Mouse (Mus musculus) C2C12 (cell line): ENCODE measurements at regions not wholly inside any gene's neighbourhood (a gene's known extent, or its start where the extent isn't known, plus 50 kb on each side); places are given as distances from the start of the nearest gene placed in this dataset.

Experiments
- H3K27me3 ChIP-seq: one replicate; pipeline ENCODE4 v1.6.1; 2011; ENCODE audit not compliant: control insufficient read depth, insufficient read depth, insufficient read length
- H3K36me3 ChIP-seq: one replicate; pipeline ENCODE4 v1.6.1; 2011; ENCODE audit not compliant: control insufficient read depth, insufficient read depth
- H3K4me3 ChIP-seq: one replicate; pipeline ENCODE4 v1.5.1; 2011; ENCODE audit warnings: mild to moderate bottlenecking, control low read depth; ENCODE audit not compliant: poor library complexity, insufficient read depth, severe bottlenecking
- H3K79me2 ChIP-seq: one replicate; pipeline ENCODE4 v1.6.1; 2011; ENCODE audit not compliant: control insufficient read depth, insufficient read depth
- H3K79me3 ChIP-seq: one replicate; pipeline ENCODE4 v1.6.1; 2011; ENCODE audit warnings: low read depth, control low read depth
- H3ac ChIP-seq: one replicate; pipeline ENCODE3; 2011; ENCODE audit warnings: low read depth; ENCODE audit not compliant: control insufficient read depth, insufficient read length
- CEBPB ChIP-seq: IDR thresholded peaks from one replicate; pipeline ENCODE4 v1.6.1; 2011; ENCODE audit warnings: low read depth, mild to moderate bottlenecking, control low read depth, moderate library complexity
- CTCF ChIP-seq: IDR thresholded peaks from one replicate; pipeline ENCODE4 v1.5.1; 2011; ENCODE audit not compliant: control insufficient read depth, insufficient read depth, insufficient read length
- FOSL1 ChIP-seq: IDR thresholded peaks from one replicate; pipeline ENCODE4 v1.8.0; 2011; ENCODE audit warnings: mild to moderate bottlenecking, low read length; ENCODE audit not compliant: poor library complexity, insufficient read depth, severe bottlenecking
- MAX ChIP-seq: IDR thresholded peaks from one replicate; pipeline ENCODE4 v1.6.1; 2011; ENCODE audit warnings: mild to moderate bottlenecking, control low read depth
- MYOD1 ChIP-seq: IDR thresholded peaks from one replicate; pipeline ENCODE4 v1.6.1; 2011; ENCODE audit warnings: low read depth; ENCODE audit not compliant: control insufficient read depth, insufficient read length
- MYOG ChIP-seq: IDR thresholded peaks from one replicate; pipeline ENCODE4 v1.6.1; 2011; ENCODE audit not compliant: control insufficient read depth, insufficient read length; ENCODE audit errors: extremely low read depth
- USF1 ChIP-seq: IDR thresholded peaks from one replicate; pipeline ENCODE4 v1.6.1; 2011; ENCODE audit warnings: low read depth, mild to moderate bottlenecking, control low read depth, moderate library complexity

- TF ChIP-seq MYOG: no peak
- TF ChIP-seq MAX: no peak
- TF ChIP-seq CEBPB: no peak
- no peak for TF ChIP-seq MYOD1
- TF ChIP-seq CTCF: no peak
- no peak for TF ChIP-seq USF1
- H3K79me2 ChIP-seq: no peaks in the 10 kb centered on the region
- no peaks in the 10 kb centered on the region for H3K79me3 ChIP-seq
- no peak overlapping the region for H3K4me3 ChIP-seq
- H3K27me3 ChIP-seq: no peaks in the 10 kb centered on the region
- H3ac ChIP-seq: no peak overlapping the region
- no peaks in the 10 kb centered on the region for H3K36me3 ChIP-seq
Measured at GRCm38 (mm10) chr10:91295345-91295744, 114.2 kb upstream of the Tmpo start.

- no peak overlapping the region for H3ac ChIP-seq
- H3K79me3 ChIP-seq: no peaks in the 10 kb centered on the region
- H3K27me3 ChIP-seq: no peaks in the 10 kb centered on the region
- no peak overlapping the region for H3K4me3 ChIP-seq
- TF ChIP-seq CTCF: no peak
- no peak for TF ChIP-seq MAX
- no peak for TF ChIP-seq MYOG
- TF ChIP-seq USF1: no peak
- TF ChIP-seq CEBPB: no peak
- no peak for TF ChIP-seq FOSL1
- TF ChIP-seq MYOD1: no peak
- no peaks in the 10 kb centered on the region for H3K36me3 ChIP-seq
- no peaks in the 10 kb centered on the region for H3K79me2 ChIP-seq
Measured at GRCm38 (mm10) chr10:91293226-91293625, 112.1 kb upstream of the Tmpo start.

GRCm38 (mm10) chr10:91284259-91284658 lies 103.1 kb upstream of the Tmpo start:
- TF ChIP-seq FOSL1: no peak
- TF ChIP-seq USF1: no peak
- TF ChIP-seq MYOG: no peak
- no peak for TF ChIP-seq CTCF
- TF ChIP-seq MYOD1: no peak
- TF ChIP-seq MAX: no peak
- TF ChIP-seq CEBPB: no peak
- Histone ChIP-seq H3K79me2 (no peaks in the 10 kb centered on the region), H3K36me3 (no peaks in the 10 kb centered on the region), H3K27me3 (no peaks in the 10 kb centered on the region), H3K79me3 (no peaks in the 10 kb centered on the region), H3K4me3 (no peak overlapping the region), H3ac (no peak overlapping the region)

GRCm38 (mm10) chr10:91270955-91271741 lies 90.0 kb upstream of the Tmpo start:
- H3K4me3 ChIP-seq: peak overlapping the region; percentile 6
- no peak overlapping the region for H3ac ChIP-seq
- no peaks in the 10 kb centered on the region for H3K36me3 ChIP-seq
- no peaks in the 10 kb centered on the region for H3K79me2 ChIP-seq
- TF ChIP-seq MYOD1 (no peak), CTCF (peak; percentile 93)
- H3K27me3 ChIP-seq: no peaks in the 10 kb centered on the region
- H3K79me3 ChIP-seq: no peaks in the 10 kb centered on the region

GRCm38 (mm10) chr10:91270268-91270954 lies 89.3 kb upstream of the Tmpo start:
- TF ChIP-seq CTCF (peak; percentile 58), MAX (no peak)
- no peaks in the 10 kb centered on the region for H3K27me3 ChIP-seq
- H3K36me3 ChIP-seq: no peaks in the 10 kb centered on the region
- no peak overlapping the region for H3ac ChIP-seq
- no peaks in the 10 kb centered on the region for H3K79me2 ChIP-seq
- H3K79me3 ChIP-seq: no peaks in the 10 kb centered on the region
- H3K4me3 ChIP-seq: peak overlapping the region; percentile 6

GRCm38 (mm10) chr10:91267886-91268285 lies 86.8 kb upstream of the Tmpo start:
- Histone ChIP-seq H3K79me3 (no peaks in the 10 kb centered on the region), H3K79me2 (no peaks in the 10 kb centered on the region), H3K27me3 (no peaks in the 10 kb centered on the region), H3K36me3 (no peaks in the 10 kb centered on the region), H3K4me3 (no peak overlapping the region), H3ac (no peak overlapping the region)
- no peak for TF ChIP-seq FOSL1
- no peak for TF ChIP-seq MYOG
- TF ChIP-seq CTCF: no peak
- no peak for TF ChIP-seq USF1
- TF ChIP-seq MAX: no peak
- no peak for TF ChIP-seq CEBPB
- TF ChIP-seq MYOD1: no peak
